Mouse (Mus musculus): Measurements from ENCODE around the gene Rnf126. TPM values are rescaled to one million over a fixed set of nuclear protein-coding genes. Genes with fewer than 3 reads are reported as not detected.

Rnf126 gene
- polyA plus RNA-seq, 1 experiment from 2014 or later = 65.1 TPM

- H3K9ac ChIP-seq (replicated peaks; ENCODE audit: low read length) = no peak overlapping the region
- DNase-seq (ENCODE audit: low spot score) = no peak
- H3K4me2 ChIP-seq (ENCODE audit: low read depth, low read length) = no peak overlapping the region
- no peak overlapping the region for H3K27ac ChIP-seq (replicated peaks; ENCODE audit: low read depth, low read length)
- no peak overlapping the region for H3K4me3 ChIP-seq (ENCODE audit: low read depth, low read length)
- peaks cover 3% of the 10 kb centered on the region; the same call in 1 of the 2 replicates for H3K4me1 ChIP-seq (ENCODE audit: control insufficient read depth, insufficient read depth, low read length)
- H3K27me3 ChIP-seq (ENCODE audit: control insufficient read depth, insufficient read depth, low read length) = peaks cover 14% of the 10 kb centered on the region; the same call in 1 of the 2 replicates
- no peak for ATAC-seq (replicated peaks; ENCODE audit: insufficient number of reproducible peaks, low FRiP score, low TSS enrichment, low read depth)
- H3K36me3 ChIP-seq (replicated peaks; ENCODE audit: control insufficient read depth, insufficient read depth, low read depth, low read length) = no peaks in the 10 kb centered on the region
- 23% methylated on average over 2 of the region's 2 CpGs for WGBS
- no peaks in the 10 kb centered on the region for H3K9me3 ChIP-seq (replicated peaks; ENCODE audit: control insufficient read depth, low read length)
Measured at GRCm38 (mm10) chr10:79779193-79779592, 12.4 kb upstream of the Rnf126 start.

GRCm38 (mm10) chr10:79778006-79778405 lies 11.3 kb upstream of the Rnf126 start:
- Histone ChIP-seq H3K4me1 (ENCODE audit: control insufficient read depth, insufficient read depth, low read length) (peaks cover 3% of the 10 kb centered on the region; the same call in 1 of the 2 replicates), H3K27me3 (ENCODE audit: control insufficient read depth, insufficient read depth, low read length) (peaks cover 14% of the 10 kb centered on the region; the same call in 1 of the 2 replicates), H3K9me3 (replicated peaks; ENCODE audit: control insufficient read depth, low read length) (no peaks in the 10 kb centered on the region), H3K36me3 (replicated peaks; ENCODE audit: control insufficient read depth, insufficient read depth, low read depth, low read length) (no peaks in the 10 kb centered on the region), H3K27ac (replicated peaks; ENCODE audit: low read depth, low read length) (no peak overlapping the region), H3K4me3 (ENCODE audit: low read depth, low read length) (no peak overlapping the region), H3K4me2 (ENCODE audit: low read depth, low read length) (no peak overlapping the region), H3K9ac (replicated peaks; ENCODE audit: low read length) (no peak overlapping the region)
- 23% methylated on average over 15 of the region's 15 CpGs for WGBS
- DNase-seq (ENCODE audit: low spot score) (no peak), ATAC-seq (replicated peaks; ENCODE audit: insufficient number of reproducible peaks, low FRiP score, low TSS enrichment, low read depth) (no peak)

GRCm38 (mm10) chr10:79777103-79777531 lies 10.4 kb upstream of the Rnf126 start, which contains the start of gene Fstl3:
Gene Fstl3, plus strand, starts transcription at chr10:79777272.
- Histone ChIP-seq H3K36me3 (replicated peaks; ENCODE audit: control insufficient read depth, insufficient read depth, low read depth, low read length) (no peaks in the 10 kb centered on the region), H3K4me2 (ENCODE audit: low read depth, low read length) (peak within 1 kb of the TSS; percentile 50), H3K9me3 (replicated peaks; ENCODE audit: control insufficient read depth, low read length) (no peaks in the 10 kb centered on the region), H3K27ac (replicated peaks; ENCODE audit: low read depth, low read length) (no peak within 1 kb of the TSS), H3K27me3 (ENCODE audit: control insufficient read depth, insufficient read depth, low read length) (peaks cover 13% of the 10 kb centered on the region; the same call in 1 of the 2 replicates), H3K4me1 (ENCODE audit: control insufficient read depth, insufficient read depth, low read length) (peaks cover 3% of the 10 kb centered on the region; the same call in 1 of the 2 replicates), H3K4me3 (ENCODE audit: low read depth, low read length) (peak within 1 kb of the TSS; percentile 30), H3K9ac (replicated peaks; ENCODE audit: low read length) (peak within 1 kb of the TSS; percentile 41)
- WGBS = 1% methylated on average over 29 of the region's 39 CpGs
- ATAC-seq (replicated peaks; ENCODE audit: insufficient number of reproducible peaks, low FRiP score, low TSS enrichment, low read depth) (no peak), DNase-seq (ENCODE audit: low spot score) (peak; percentile 54)

GRCm38 (mm10) chr10:79774486-79775279 lies 7.9 kb upstream of the Rnf126 start:
- DNase-seq (ENCODE audit: low spot score) (no peak), ATAC-seq (replicated peaks; ENCODE audit: insufficient number of reproducible peaks, low FRiP score, low TSS enrichment, low read depth) (no peak)
- H3K4me2 ChIP-seq (ENCODE audit: low read depth, low read length) = no peak overlapping the region
- no peaks in the 10 kb centered on the region for H3K9me3 ChIP-seq (replicated peaks; ENCODE audit: control insufficient read depth, low read length)
- H3K36me3 ChIP-seq (replicated peaks; ENCODE audit: control insufficient read depth, insufficient read depth, low read depth, low read length) = no peaks in the 10 kb centered on the region
- peaks cover 3% of the 10 kb centered on the region; the same call in 1 of the 2 replicates for H3K4me1 ChIP-seq (ENCODE audit: control insufficient read depth, insufficient read depth, low read length)
- no peak overlapping the region for H3K9ac ChIP-seq (replicated peaks; ENCODE audit: low read length)
- no peak overlapping the region for H3K27ac ChIP-seq (replicated peaks; ENCODE audit: low read depth, low read length)
- H3K4me3 ChIP-seq (ENCODE audit: low read depth, low read length) = no peak overlapping the region
- WGBS = 71% methylated on average over 5 of the region's 5 CpGs
- H3K27me3 ChIP-seq (ENCODE audit: control insufficient read depth, insufficient read depth, low read length) = peaks cover 10% of the 10 kb centered on the region; the same call in 1 of the 2 replicates

GRCm38 (mm10) chr10:79773208-79773607 lies 6.5 kb upstream of the Rnf126 start:
- 79% methylated on average over 2 of the region's 2 CpGs for WGBS
- DNase-seq (ENCODE audit: low spot score) = no peak
- no peak for ATAC-seq (replicated peaks; ENCODE audit: insufficient number of reproducible peaks, low FRiP score, low TSS enrichment, low read depth)
- H3K27me3 ChIP-seq (ENCODE audit: control insufficient read depth, insufficient read depth, low read length) = peaks cover 7% of the 10 kb centered on the region; the same call in 1 of the 2 replicates
- no peaks in the 10 kb centered on the region for H3K36me3 ChIP-seq (replicated peaks; ENCODE audit: control insufficient read depth, insufficient read depth, low read depth, low read length)
- H3K4me3 ChIP-seq (ENCODE audit: low read depth, low read length) = no peak overlapping the region
- H3K9me3 ChIP-seq (replicated peaks; ENCODE audit: control insufficient read depth, low read length) = no peaks in the 10 kb centered on the region
- no peak overlapping the region for H3K27ac ChIP-seq (replicated peaks; ENCODE audit: low read depth, low read length)
- H3K9ac ChIP-seq (replicated peaks; ENCODE audit: low read length) = no peak overlapping the region
- H3K4me2 ChIP-seq (ENCODE audit: low read depth, low read length) = no peak overlapping the region
- peaks cover 3% of the 10 kb centered on the region; the same call in 1 of the 2 replicates for H3K4me1 ChIP-seq (ENCODE audit: control insufficient read depth, insufficient read depth, low read length)

- Histone ChIP-seq H3K27ac (replicated peaks; ENCODE audit: low read depth, low read length) (no peak overlapping the region), H3K9me3 (replicated peaks; ENCODE audit: control insufficient read depth, low read length) (no peaks in the 10 kb centered on the region), H3K36me3 (replicated peaks; ENCODE audit: control insufficient read depth, insufficient read depth, low read depth, low read length) (no peaks in the 10 kb centered on the region), H3K4me1 (ENCODE audit: control insufficient read depth, insufficient read depth, low read length) (peaks cover 4% of the 10 kb centered on the region; the same call in 1 of the 2 replicates), H3K27me3 (ENCODE audit: control insufficient read depth, insufficient read depth, low read length) (no peaks in the 10 kb centered on the region), H3K4me2 (ENCODE audit: low read depth, low read length) (no peak overlapping the region), H3K9ac (replicated peaks; ENCODE audit: low read length) (no peak overlapping the region), H3K4me3 (ENCODE audit: low read depth, low read length) (no peak overlapping the region)
- WGBS = 95% methylated on average over 3 of the region's 3 CpGs
- DNase-seq (ENCODE audit: low spot score) = no peak
- ATAC-seq (replicated peaks; ENCODE audit: insufficient number of reproducible peaks, low FRiP score, low TSS enrichment, low read depth) = no peak
Measured at GRCm38 (mm10) chr10:79772320-79772719, 5.6 kb upstream of the Rnf126 start.

- no peak overlapping the region for H3K4me3 ChIP-seq (ENCODE audit: low read depth, low read length)
- H3K9ac ChIP-seq (replicated peaks; ENCODE audit: low read length) = no peak overlapping the region
- no peaks in the 10 kb centered on the region for H3K36me3 ChIP-seq (replicated peaks; ENCODE audit: control insufficient read depth, insufficient read depth, low read depth, low read length)
- no peak overlapping the region for H3K27ac ChIP-seq (replicated peaks; ENCODE audit: low read depth, low read length)
- no peaks in the 10 kb centered on the region for H3K9me3 ChIP-seq (replicated peaks; ENCODE audit: control insufficient read depth, low read length)
- 54% methylated on average over 4 of the region's 4 CpGs for WGBS
- H3K4me2 ChIP-seq (ENCODE audit: low read depth, low read length) = no peak overlapping the region
- ATAC-seq (replicated peaks; ENCODE audit: insufficient number of reproducible peaks, low FRiP score, low TSS enrichment, low read depth) (no peak), DNase-seq (ENCODE audit: low spot score) (no peak)
- no peaks in the 10 kb centered on the region for H3K27me3 ChIP-seq (ENCODE audit: control insufficient read depth, insufficient read depth, low read length)
- H3K4me1 ChIP-seq (ENCODE audit: control insufficient read depth, insufficient read depth, low read length) = peaks cover 13% of the 10 kb centered on the region
Measured at GRCm38 (mm10) chr10:79769329-79769728, 2.6 kb upstream of the Rnf126 start.

- ATAC-seq (replicated peaks; ENCODE audit: insufficient number of reproducible peaks, low FRiP score, low TSS enrichment, low read depth) = no peak
- Histone ChIP-seq H3K27me3 (ENCODE audit: control insufficient read depth, insufficient read depth, low read length) (no peaks in the 10 kb centered on the region), H3K4me3 (ENCODE audit: low read depth, low read length) (no peak overlapping the region), H3K4me1 (ENCODE audit: control insufficient read depth, insufficient read depth, low read length) (peaks cover 13% of the 10 kb centered on the region), H3K4me2 (ENCODE audit: low read depth, low read length) (no peak overlapping the region), H3K36me3 (replicated peaks; ENCODE audit: control insufficient read depth, insufficient read depth, low read depth, low read length) (no peaks in the 10 kb centered on the region; the same call in 1 of the 2 replicates), H3K9ac (replicated peaks; ENCODE audit: low read length) (no peak overlapping the region), H3K9me3 (replicated peaks; ENCODE audit: control insufficient read depth, low read length) (no peaks in the 10 kb centered on the region), H3K27ac (replicated peaks; ENCODE audit: low read depth, low read length) (no peak overlapping the region)
- WGBS = 2% methylated on average over 5 of the region's 5 CpGs
- peak; percentile 87 for DNase-seq (ENCODE audit: low spot score)
Measured at GRCm38 (mm10) chr10:79768400-79768799, 1.6 kb upstream of the Rnf126 start.

All from embryonic facial prominence, embryonic 11.5 days (tissue).